Mouse (Mus musculus) regulatory T cell (primary cell): ENCODE data around the gene Fam160a2.

ENCODE experiments used
- in situ Hi-C: fragments of 300-600 bp; cut with MboI, MseI; formaldehyde crosslinking; loops from one replicate; pipeline ENCODE4 v1.15.1; 2025; ENCODE audit warnings: high pct_unique_total_duplicates

The Fam160a2 gene

DNA sequence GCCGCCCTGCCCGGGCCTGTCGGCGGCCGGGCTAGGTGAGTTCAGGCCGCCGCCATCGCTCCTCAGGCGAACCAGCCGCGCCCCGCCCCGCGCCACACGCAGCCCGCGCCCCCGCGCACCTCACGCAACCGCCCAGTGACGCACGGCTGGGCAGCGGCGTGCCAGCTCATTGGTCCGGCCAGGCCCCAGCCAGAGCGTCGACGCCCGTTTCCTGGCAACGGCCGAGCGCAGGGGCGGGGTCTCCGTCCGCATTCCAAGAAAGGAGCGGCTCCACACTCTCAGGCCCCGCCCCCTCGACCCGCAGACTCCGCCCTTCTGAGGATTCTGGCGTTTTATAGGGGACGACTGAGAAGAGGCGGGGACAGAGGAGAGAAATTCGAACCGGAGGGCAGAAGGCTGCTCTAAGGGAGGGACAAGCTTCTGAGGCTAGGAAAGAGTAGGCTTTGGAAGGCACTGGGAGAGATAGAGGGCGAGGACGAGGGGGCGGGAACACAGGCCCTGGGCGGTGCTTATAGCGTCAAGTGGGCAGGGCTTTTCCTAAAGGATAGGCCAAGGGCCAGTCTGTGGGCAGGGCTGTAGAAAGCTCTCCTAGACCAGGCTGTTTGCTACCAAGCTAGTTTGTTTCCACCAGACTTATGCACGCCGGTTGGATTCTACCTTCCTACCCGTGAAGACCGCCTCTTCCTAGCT lies at the start of gene Fam160a2:
TSS of gene Fam160a2 (minus strand) at position 120 of the 690 bp plus-strand sequence.
- in situ Hi-C loops: loop anchor here (5.0 to 25.0 kb wide), 4 partner anchors 232 to 1113 kb away; partner anchors contain the start of genes Ilk, Rrp8, Trim3 and Trim5

- in situ Hi-C loops: no loop called here
Measured at GRCm38 (mm10) chr7:105445076-105445475, 45.2 kb upstream of the Fam160a2 start.

- in situ Hi-C loops: no loop called here
Measured at GRCm38 (mm10) chr7:105441426-105441825, 41.6 kb upstream of the Fam160a2 start.

DNA sequence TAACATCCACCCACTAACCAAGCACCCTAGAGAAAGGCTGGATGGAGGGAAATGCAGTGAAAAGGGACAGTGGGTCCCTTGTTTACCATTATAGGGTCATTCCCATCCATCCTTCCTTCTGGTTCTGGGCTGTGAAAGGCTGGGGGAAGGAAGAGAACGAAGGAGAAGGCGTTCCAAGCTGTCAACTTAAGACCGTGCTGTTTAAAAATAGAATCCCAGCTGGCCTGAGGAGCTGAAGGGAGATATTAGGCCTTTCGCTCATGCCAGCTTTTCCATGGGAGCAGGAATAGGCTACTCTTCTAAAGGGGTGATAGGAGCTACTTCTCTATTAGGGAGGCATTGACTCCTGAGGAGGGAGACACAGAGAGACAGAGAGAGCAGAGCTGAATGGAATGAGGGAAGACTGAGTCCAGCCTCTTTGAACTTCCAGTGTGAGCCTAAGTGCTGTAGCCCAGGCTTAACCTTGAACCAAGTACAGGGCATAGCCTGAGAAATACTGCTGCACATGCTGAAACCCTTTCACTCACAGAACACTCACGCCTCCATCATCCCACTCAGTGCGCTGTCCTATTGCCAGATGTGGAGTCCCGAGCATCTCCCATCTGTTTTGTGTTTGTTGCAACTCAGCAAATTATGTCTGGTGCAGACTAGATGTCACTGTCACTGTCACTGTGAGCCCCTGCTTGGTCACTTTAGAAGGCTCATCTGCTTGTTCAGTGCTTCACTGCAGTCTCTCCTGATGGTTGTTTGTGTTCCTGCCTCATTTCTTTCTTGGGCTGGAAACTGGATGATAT lies 38.3 kb upstream of the Fam160a2 start:
- in situ Hi-C loops: no loop called here

DNA sequence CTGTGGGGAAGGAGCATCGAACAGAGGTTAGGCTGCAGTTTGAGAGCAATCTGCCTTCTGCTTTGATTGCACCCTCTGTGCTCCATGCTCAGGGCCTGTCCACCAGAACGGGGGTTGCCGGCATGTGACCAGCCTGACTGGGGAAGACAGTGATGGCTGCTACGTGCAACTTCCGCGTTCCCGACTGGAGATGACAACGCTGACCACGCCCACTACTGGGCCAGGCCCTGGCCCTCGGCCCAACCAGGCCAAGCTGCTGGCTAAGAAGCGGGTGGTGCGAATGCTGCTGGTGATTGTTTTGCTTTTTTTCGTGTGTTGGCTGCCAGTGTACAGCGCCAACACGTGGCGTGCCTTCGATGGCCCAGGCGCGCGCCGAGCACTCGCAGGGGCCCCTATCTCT lies 34.9 kb upstream of the Fam160a2 start:
- in situ Hi-C loops: no loop called here

GRCm38 (mm10) chr7:105433859-105434258 lies 34.0 kb upstream of the Fam160a2 start:
- in situ Hi-C loops: no loop called here

GRCm38 (mm10) chr7:105432058-105432457 lies 32.2 kb upstream of the Fam160a2 start:
- in situ Hi-C loops: no loop called here

DNA sequence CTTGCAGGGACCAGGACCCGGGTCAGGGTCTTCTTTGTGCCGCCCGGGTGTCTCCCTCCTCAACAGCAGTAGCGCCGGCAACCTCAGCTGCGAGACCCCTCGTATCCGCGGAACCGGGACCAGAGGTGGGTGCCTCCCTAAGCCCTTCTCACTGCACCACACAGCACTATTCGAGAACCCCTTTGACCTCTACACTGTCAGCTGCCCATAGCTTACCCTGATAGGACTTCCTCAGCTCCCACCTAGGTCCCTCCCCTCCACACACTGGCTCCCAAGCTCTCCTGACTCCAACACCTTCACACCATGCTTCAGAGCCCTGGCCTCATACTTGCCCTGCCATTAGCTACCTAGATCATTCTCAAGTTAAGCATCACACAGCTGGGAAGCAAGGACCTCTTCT lies 26.2 kb upstream of the Fam160a2 start:
- in situ Hi-C loops: no loop called here

DNA sequence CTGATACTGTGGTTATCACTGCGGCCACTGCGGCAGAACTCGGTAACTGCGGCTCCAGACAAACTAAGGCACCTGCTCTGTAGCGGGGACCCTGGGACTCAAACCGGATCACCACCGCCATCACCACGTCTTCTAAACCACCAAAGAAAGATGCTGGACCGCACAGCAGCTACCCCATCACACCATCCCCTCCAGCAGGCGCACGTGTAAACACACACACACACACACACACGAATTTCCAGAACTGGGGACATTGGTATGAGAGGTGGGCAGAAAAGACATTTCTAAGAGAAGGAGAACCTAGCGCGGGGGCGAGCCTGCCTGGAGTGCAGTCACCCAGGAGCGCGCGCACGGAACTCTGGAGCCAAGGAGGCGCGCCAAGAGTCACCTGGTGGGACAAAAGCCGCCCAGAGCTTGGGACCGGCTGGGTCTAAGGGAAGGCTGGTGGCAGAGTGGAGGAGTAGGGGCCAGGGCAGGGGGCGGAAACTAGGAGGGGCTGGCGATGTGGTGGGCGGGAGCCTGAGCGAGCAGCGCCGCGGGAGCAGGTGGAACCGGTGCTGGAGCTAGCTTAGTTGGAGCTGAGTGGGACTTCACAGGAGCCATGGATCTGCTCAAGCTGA lies 25.7 kb upstream of the Fam160a2 start, which contains the start of gene Cckbr:
TSS of gene Cckbr (plus strand) at position 308 of the 620 bp plus-strand sequence.
- in situ Hi-C loops: no loop called here

GRCm38 (mm10) chr7:105424368-105424767 lies 24.5 kb upstream of the Fam160a2 start:
- in situ Hi-C loops: loop anchor here (25.0 kb wide), 1 partner anchor 1137 kb away; the partner anchor contains the start of gene Trim5

DNA sequence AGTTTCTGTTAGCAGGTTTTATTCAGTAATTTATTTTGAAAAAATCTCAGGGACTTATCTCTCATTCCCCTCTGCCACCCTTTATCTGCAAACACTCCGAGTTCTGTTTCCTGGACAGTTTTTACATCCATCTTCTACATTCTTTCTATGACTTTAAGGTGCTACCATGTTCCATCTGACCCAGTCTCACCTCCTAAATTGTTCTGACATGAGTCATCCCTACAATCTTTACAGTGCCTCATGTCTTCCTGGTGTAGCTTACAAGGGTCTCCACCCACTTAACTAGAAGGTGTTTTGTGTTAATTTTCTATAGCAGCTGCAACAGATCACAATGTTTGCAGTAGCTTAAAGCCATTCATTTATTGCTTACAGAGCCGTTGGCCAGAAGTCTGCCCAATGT lies 21.0 kb upstream of the Fam160a2 start:
- in situ Hi-C loops: loop anchor here (25.0 kb wide), 1 partner anchor 1134 kb away; the partner anchor contains the start of gene Trim5

DNA sequence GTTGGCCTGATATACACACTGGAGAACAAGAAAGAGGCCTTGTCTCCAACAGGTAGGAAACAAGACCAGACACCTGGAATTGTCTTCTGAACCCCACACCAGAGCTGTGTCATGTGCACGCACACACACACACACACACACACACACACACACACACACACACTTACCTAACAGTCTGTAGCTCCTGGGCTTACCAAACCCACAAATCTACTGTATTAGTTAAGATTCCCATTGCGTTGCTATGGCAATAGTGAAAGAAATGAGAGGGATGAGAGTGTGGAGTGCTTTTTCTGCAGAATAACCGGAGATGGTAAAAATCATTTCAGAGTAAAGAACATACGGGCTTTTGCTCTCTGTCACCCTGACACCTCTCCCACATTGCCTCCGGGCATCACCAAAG lies 18.3 kb upstream of the Fam160a2 start:
- in situ Hi-C loops: loop anchor here (25.0 kb wide), 1 partner anchor 1131 kb away; the partner anchor contains the start of gene Trim5

DNA sequence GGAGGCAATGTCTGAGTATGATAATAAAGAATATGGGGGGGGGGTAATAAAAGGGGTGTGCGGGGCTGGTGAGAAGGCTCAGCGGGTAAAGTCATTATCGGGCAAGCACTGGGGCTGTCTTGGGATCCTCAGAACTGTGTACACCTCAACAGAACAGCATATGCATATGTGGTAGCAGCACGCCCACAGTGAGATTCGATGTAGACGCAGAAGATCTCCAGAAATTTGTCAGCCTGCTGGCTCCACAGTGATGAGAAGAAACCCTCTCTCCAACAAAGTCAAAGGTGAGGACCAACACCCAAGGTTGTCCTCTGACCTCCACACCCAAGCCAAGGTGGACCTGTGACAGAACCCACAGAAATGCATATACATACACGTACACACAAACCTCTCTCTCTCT lies 16.7 kb upstream of the Fam160a2 start:
- in situ Hi-C loops: loop anchor here (25.0 kb wide), 1 partner anchor 1129 kb away; the partner anchor contains the start of gene Trim5

DNA sequence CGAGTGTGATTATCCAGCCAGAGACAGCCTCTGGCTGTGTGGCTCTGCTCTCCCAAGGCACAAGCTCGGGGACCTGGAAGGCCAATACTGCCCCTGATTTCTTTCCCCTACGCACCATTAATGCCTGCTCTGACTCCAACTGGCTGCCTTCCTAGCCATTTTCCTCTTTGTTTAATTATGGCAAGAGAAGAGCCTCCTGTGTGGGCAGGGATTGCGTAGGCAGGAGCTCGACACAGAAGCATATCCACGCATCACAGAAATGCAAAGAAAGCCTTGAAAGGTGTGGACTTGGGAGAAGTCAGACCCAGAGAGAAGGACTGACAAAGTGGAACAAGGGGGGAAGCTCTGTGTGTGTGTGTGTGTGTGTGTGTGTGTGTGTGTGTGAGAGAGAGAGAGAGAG lies 14.5 kb upstream of the Fam160a2 start:
- in situ Hi-C loops: loop anchor here (5.0 to 25.0 kb wide), 2 partner anchors 113 to 1127 kb away; partner anchors contain the start of gene Trim5

GRCm38 (mm10) chr7:105411874-105412632 lies 12.2 kb upstream of the Fam160a2 start:
- in situ Hi-C loops: loop anchor here (5.0 to 25.0 kb wide), 2 partner anchors 115 to 1125 kb away; partner anchors contain the start of gene Trim5

- in situ Hi-C loops: loop anchor here (10.0 to 25.0 kb wide), 2 partner anchors 398 to 1119 kb away; partner anchors contain the start of gene Trim5
Measured at GRCm38 (mm10) chr7:105406322-105406721, 6.5 kb upstream of the Fam160a2 start.

DNA sequence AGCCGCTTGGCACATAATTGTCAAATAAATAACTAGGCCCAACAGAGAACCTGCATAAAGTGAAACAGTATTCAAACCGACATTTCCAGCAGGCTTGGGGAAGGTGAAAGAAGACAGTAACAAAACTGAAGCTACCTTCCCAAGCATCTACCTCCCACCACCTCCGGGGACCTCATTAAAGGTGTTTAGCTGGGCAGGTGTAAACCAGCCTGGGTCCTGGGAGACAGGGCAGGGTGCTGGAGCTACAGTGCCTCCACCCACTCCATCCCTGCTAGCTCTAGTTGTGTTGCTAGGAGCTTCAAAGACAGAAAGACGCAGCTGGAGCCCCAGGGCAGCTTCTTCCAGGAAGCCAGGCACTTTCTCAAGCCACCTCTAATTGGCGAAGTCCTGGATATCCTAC lies 4.4 kb upstream of the Fam160a2 start, which contains the start of gene Cnga4:
TSS of gene Cnga4 (plus strand) at position 301 of the 400 bp plus-strand sequence.
- in situ Hi-C loops: loop anchor here (5.0 to 25.0 kb wide), 4 partner anchors 228 to 1117 kb away; partner anchors contain the start of genes Ilk, Rrp8, Trim3 and Trim5

DNA sequence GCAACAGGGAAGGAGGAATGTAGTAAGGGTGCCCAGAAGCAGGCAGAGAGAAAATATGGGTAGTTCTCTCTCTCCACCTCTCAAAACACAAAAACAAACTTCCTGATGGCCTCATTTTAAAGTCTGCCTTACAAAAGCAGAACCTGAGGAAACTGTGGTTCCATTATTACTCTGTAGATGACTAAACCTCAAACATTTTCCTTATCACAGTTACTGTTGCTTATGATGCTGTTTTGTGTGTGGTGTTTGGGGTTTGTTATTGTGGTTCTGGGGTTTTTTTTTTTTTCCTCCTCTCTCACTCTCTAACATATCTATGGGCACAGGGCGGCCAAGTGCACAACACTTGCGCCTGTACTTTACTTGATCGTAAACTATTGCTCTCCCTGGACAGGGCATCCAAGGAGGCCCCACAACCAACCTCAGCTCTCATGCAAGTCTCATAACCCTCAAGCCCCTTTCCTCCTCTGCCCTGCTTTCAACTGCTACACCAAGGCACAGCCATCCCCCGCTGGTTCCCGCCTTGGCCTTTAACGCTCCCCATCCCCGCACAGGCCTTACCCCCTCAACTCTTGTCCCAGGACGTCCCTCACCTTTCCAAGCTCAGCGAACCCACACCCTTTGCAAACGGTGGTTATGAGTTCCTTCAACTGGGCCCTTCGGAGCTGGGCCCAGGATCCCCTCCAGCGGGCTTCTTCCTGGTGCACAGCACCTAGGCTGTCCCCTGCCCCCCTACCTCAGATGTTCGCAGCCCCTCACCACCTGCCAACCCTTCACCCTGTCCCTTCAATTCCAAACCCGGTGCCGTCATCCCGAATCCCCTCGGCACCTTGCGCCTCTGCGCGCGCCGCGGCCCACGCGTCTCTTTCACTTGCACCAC lies 558 bp downstream of the Fam160a2 start:
- in situ Hi-C loops: no loop called here

- in situ Hi-C loops: no loop called here
Measured at GRCm38 (mm10) chr7:105396126-105396525, 3.7 kb downstream of the Fam160a2 start.
